Mouse (Mus musculus) hematopoietic stem cell, adult 5-6 weeks (primary cell): ENCODE results near the gene Agxt. TPM values are rescaled to one million over a fixed set of nuclear protein-coding genes. Genes with fewer than 3 reads are reported as not detected.

Source experiments
- ATAC-seq, 2 experiments: fragments of 125-278 bp in 1 of 2; replicated peaks in 1 of 2; 2 replicates each; pipeline ENCODE4 v1.8.0; 2016 to 2017; ENCODE audit warnings: inconsistent platforms in 2 of 2, mild to moderate bottlenecking in 2 of 2, moderate number of reproducible peaks in 2 of 2, low read depth in 1 of 2, moderate TSS enrichment in 1 of 2; ENCODE audit not compliant: low FRiP score in 2 of 2, poor library complexity in 2 of 2, severe bottlenecking in 2 of 2, insufficient read depth in 1 of 2, low TSS enrichment in 1 of 2
- total RNA-seq: library from RNA; stranded (forward); fragments of 172-1452, 232-1000 nt; gene quantifications from 2 replicates; pipeline ENCODE4 v1.2.3, GENCODE M21; 2017

Agxt gene
- total RNA-seq, 1 experiment from 2014 or later, result not detected

DNA sequence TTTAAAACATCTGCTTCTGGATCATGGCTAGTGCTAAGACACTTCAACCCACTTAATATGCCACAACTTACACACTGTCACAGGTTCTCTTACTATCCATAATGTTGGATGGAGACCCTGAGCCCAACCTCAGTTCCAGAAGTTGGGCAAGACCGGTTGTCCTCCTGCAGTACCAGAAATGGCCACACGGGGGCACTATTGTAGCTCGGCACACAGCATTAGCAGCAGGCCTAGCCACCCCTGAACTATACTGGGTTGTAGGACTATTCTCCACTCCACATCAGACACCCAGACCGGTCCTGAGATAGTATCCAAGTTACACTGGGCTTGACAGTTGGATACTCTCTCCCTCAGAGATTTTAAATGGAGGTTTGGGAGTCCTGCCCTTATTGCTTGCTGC is 39.4 kb downstream of the Agxt start:
- peak; percentile 73 to 74 for ATAC-seq

- ATAC-seq, result no peak
These were observed 40.8 kb downstream of the Agxt start for GRCm38 (mm10) chr1:93175849-93176248.

- peak in 1 of 2 experiments; percentile 39; a peak in 2 of 4 replicates for ATAC-seq
These were observed 41.7 kb downstream of the Agxt start for GRCm38 (mm10) chr1:93176525-93177332.

GRCm38 (mm10) chr1:93182281-93182680 is 47.2 kb downstream of the Agxt start:
- ATAC-seq, result no peak

DNA sequence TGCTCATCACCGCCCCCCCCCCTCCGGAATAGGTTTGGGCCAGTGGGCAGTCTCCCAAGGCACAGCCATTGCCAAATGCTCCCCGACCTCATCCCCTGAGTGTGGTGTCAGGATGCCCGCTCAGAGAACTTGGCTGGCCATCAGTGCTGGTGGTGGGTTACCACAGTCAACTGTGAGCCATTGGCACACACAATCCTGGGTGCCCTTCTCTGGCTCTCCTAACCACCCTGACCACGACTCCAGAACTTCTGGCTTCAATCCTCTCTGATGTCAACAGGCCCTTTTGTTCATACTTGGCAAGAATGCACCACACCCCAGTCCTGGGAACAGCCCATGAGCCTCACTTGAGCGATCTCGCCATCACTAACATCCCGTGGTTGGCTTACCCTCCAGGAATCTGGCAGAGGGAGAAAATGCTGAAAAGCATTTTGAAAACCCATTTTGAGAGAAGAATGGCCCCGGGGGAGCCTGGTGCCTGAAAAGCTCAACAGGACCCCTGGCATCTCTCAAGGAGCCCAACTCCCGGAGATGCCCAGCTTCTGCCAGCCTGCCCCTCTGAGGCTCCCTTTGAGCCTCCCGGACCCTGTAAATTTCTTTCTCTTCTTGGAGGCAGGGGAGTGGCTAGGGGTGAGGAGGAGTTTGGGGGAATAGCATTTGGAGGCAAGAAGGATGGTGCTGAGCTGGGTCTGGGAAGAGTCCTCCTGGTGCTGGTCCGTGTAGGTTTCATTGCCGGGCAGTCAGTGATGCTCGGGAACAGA is 49.2 kb downstream of the Agxt start:
- no peak for ATAC-seq

GRCm38 (mm10) chr1:93190726-93191305 is 55.8 kb downstream of the Agxt start:
- ATAC-seq, result no peak

- ATAC-seq, result no peak
These were observed 59.9 kb downstream of the Agxt start for GRCm38 (mm10) chr1:93194961-93195360.

Other genes with a start within 250 kb of the Agxt start
- not detected in 2 replicates for gene Ankmy1, start 232.3 kb upstream of the Agxt start, total RNA-seq
- 4.4 and 6.1 TPM in 2 replicates for gene Dusp28, start 228.3 kb upstream of the Agxt start, total RNA-seq
- 11.6 and 21.4 TPM in 2 replicates for gene Rnpepl1, start 224.5 kb upstream of the Agxt start, total RNA-seq
- 9.8 and 17.3 TPM in 2 replicates for gene Capn10, start 200.9 kb upstream of the Agxt start, total RNA-seq
- gene Gpr35, start 184.4 kb upstream of the Agxt start, total RNA-seq, result 1.5 and 2.1 TPM in 2 replicates
- not detected in 2 replicates for gene Aqp12, start 128.9 kb upstream of the Agxt start, total RNA-seq
- gene Kif1a, start 33.3 kb upstream of the Agxt start, total RNA-seq, result not detected in 2 replicates
- gene 2310007B03Rik, start 25.7 kb downstream of the Agxt start, total RNA-seq, result not detected in 2 replicates
- gene Crocc2, start 33.5 kb downstream of the Agxt start, total RNA-seq, result 0.10 TPM in 1 of 2 replicates, not detected in the other
- gene Sned1, start 100.6 kb downstream of the Agxt start, total RNA-seq, result 0.25 and 0.63 TPM in 2 replicates
- gene Mterf4, start 170.7 kb downstream of the Agxt start, total RNA-seq, result 35.3 and 36.8 TPM in 2 replicates
- gene Ppp1r7, start 207.6 kb downstream of the Agxt start, total RNA-seq, result 18.4 and 26.9 TPM in 2 replicates
- gene Pask, start 208.2 kb downstream of the Agxt start, total RNA-seq, result 13.1 and 20.8 TPM in 2 replicates
- gene Ano7, start 238.7 kb downstream of the Agxt start, total RNA-seq, result 0.13 TPM in 1 of 2 replicates, not detected in the other